Mouse (Mus musculus) splenic B cell, adult 2 months (primary cell): ENCODE results near the gene Retn.

ENCODE experiments used
- DNase-seq: peaks from one replicate; pipeline ENCODE4 v3.0.0-alpha.2; 2011; ENCODE audit warnings: low read depth, low spot score
- H3K27me3 ChIP-seq: 2 replicates; pipeline ENCODE4 v1.6.1; 2012; ENCODE audit warnings: mild to moderate bottlenecking, low read length, moderate library complexity, mixed read lengths; ENCODE audit not compliant: control insufficient read depth, poor library complexity, insufficient read depth, severe bottlenecking
- H3K36me3 ChIP-seq: 2 replicates; pipeline ENCODE4 v1.6.1; 2012; ENCODE audit warnings: mild to moderate bottlenecking, low read length, moderate library complexity, mixed read lengths; ENCODE audit not compliant: control insufficient read depth, poor library complexity, insufficient read depth, severe bottlenecking

The Retn gene

GRCm38 (mm10) chr8:3655526-3655925, at the start of gene Retn:
TSS of gene Retn (plus strand) at chr8:3655770.
- Histone ChIP-seq H3K27me3 (no peaks in the 10 kb centered on the region), H3K36me3 (no peaks in the 10 kb centered on the region)
- DNase-seq: no peak

GRCm38 (mm10) chr8:3606593-3606992, 49.0 kb upstream of the Retn start:
- Histone ChIP-seq H3K27me3 (no peaks in the 10 kb centered on the region), H3K36me3 (peaks cover 3% of the 10 kb centered on the region; the same call in 1 of the 2 replicates)
- DNase-seq: no peak

GRCm38 (mm10) chr8:3607822-3608221, 47.7 kb upstream of the Retn start:
- Histone ChIP-seq H3K27me3 (no peaks in the 10 kb centered on the region), H3K36me3 (peaks cover 3% of the 10 kb centered on the region; the same call in 1 of the 2 replicates)
- DNase-seq: no peak

GRCm38 (mm10) chr8:3609046-3609815, 46.3 kb upstream of the Retn start:
- Histone ChIP-seq H3K27me3 (no peaks in the 10 kb centered on the region), H3K36me3 (peaks cover 6% of the 10 kb centered on the region)
- DNase-seq: no peak

GRCm38 (mm10) chr8:3609816-3610150, 45.8 kb upstream of the Retn start:
- DNase-seq: no peak
- H3K27me3 ChIP-seq: no peaks in the 10 kb centered on the region
- peaks cover 9% of the 10 kb centered on the region for H3K36me3 ChIP-seq

- Histone ChIP-seq H3K36me3 (peaks cover 1% of the 10 kb centered on the region; the same call in 1 of the 2 replicates), H3K27me3 (no peaks in the 10 kb centered on the region)
- peak; percentile 100 for DNase-seq
These were observed 34.2 kb upstream of the Retn start, which contains the start of the genes Xab2 and Pet100 for GRCm38 (mm10) chr8:3621199-3621970. TSS of gene Xab2 (minus strand) at chr8:3621316. TSS of gene Pet100 (plus strand) at chr8:3621548.

GRCm38 (mm10) chr8:3622119-3622518, 33.5 kb upstream of the Retn start:
- Histone ChIP-seq H3K27me3 (no peaks in the 10 kb centered on the region), H3K36me3 (peaks cover 1% of the 10 kb centered on the region; the same call in 1 of the 2 replicates)
- no peak for DNase-seq

GRCm38 (mm10) chr8:3625445-3625844, 30.1 kb upstream of the Retn start, which contains the start of gene Pcp2:
TSS of gene Pcp2 (minus strand) at chr8:3625545.
- H3K36me3 ChIP-seq: no peaks in the 10 kb centered on the region
- no peak for DNase-seq
- no peaks in the 10 kb centered on the region for H3K27me3 ChIP-seq

GRCm38 (mm10) chr8:3626971-3627370, 28.6 kb upstream of the Retn start:
- no peak for DNase-seq
- Histone ChIP-seq H3K36me3 (no peaks in the 10 kb centered on the region), H3K27me3 (no peaks in the 10 kb centered on the region)

GRCm38 (mm10) chr8:3628014-3628413, 27.6 kb upstream of the Retn start:
- Histone ChIP-seq H3K27me3 (no peaks in the 10 kb centered on the region), H3K36me3 (no peaks in the 10 kb centered on the region)
- peak; percentile 81 for DNase-seq

GRCm38 (mm10) chr8:3630647-3631477, 24.7 kb upstream of the Retn start, which contains the start of gene Stxbp2:
TSS of gene Stxbp2 (plus strand) at chr8:3630955.
- Histone ChIP-seq H3K27me3 (no peaks in the 10 kb centered on the region), H3K36me3 (no peaks in the 10 kb centered on the region; the same call in 1 of the 2 replicates)

GRCm38 (mm10) chr8:3631478-3631875, 24.1 kb upstream of the Retn start:
- H3K27me3 ChIP-seq: no peaks in the 10 kb centered on the region
- peak; percentile 33 for DNase-seq

More at GRCm38 (mm10) chr8:3630647-3631477, 24.7 kb upstream of the Retn start, which contains the start of gene Stxbp2:
- DNase-seq: peak; percentile 92

GRCm38 (mm10) chr8:3645804-3646203, 9.8 kb upstream of the Retn start:
- Histone ChIP-seq H3K27me3 (no peaks in the 10 kb centered on the region), H3K36me3 (peaks cover 7% of the 10 kb centered on the region)
- DNase-seq: peak; percentile 82

More at GRCm38 (mm10) chr8:3631478-3631875, 24.1 kb upstream of the Retn start:
- no peaks in the 10 kb centered on the region; the same call in 1 of the 2 replicates for H3K36me3 ChIP-seq

GRCm38 (mm10) chr8:3646824-3647531, 8.6 kb upstream of the Retn start:
- no peaks in the 10 kb centered on the region for H3K36me3 ChIP-seq
- no peak for DNase-seq
- no peaks in the 10 kb centered on the region for H3K27me3 ChIP-seq
